Mouse (Mus musculus) lung, adult 2 months (tissue): ENCODE measurements around the gene Dazl.

Source experiments
- CTCF ChIP-seq: fragments of 200-500 bp; IDR thresholded peaks from 2 replicates; pipeline ENCODE4 v1.5.1; 2011; ENCODE audit warnings: mild to moderate bottlenecking, low read length, control low read depth; ENCODE audit not compliant: insufficient read depth
- POLR2A ChIP-seq: fragments of 200-500 bp; IDR thresholded peaks from 2 replicates; pipeline ENCODE4 v1.6.1; 2011; ENCODE audit warnings: low read depth, mild to moderate bottlenecking, control low read depth, low read length, borderline replicate concordance; ENCODE audit errors: extremely low read depth

DNA sequence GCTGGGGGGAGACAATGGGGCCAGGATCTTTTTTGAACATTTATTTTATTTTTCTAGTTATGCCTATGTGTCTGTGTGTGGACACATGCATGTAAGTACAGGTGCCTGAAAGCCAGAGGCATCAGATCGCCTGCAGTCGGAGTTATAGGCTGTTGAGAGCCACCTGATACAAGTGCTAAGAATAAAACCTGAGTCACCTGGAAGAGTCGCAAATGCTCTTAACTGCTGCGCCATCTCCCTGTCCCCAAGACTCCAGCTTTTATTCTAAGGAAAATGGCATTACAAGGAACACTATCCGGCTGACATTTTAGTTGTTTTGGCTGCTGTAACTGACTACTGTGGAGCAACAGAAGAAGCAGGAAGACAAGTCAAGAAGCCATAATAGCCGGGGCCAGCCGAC is 45.5 kb upstream of the Dazl start:
- TF ChIP-seq CTCF (no peak), POLR2A (no peak)
